Mouse (Mus musculus) cerebellum, adult 2 months (tissue): ENCODE data around the gene Etfa. TPM values are rescaled to one million over a fixed set of nuclear protein-coding genes. Genes with fewer than 3 reads are reported as not detected.

Experiments used
- DNase-seq, 2 experiments: peaks; one replicate each; pipeline ENCODE4 v3.0.0; 2021
- H3K27ac ChIP-seq: fragments of 200-500 bp; 2 replicates; pipeline ENCODE4 v1.5.1; 2012; ENCODE audit warnings: low read length, control low read depth, inconsistent platforms; ENCODE audit not compliant: insufficient read depth
- H3K27me3 ChIP-seq: fragments of 200-500 bp; 2 replicates; pipeline ENCODE4 v1.6.1; 2012; ENCODE audit warnings: inconsistent platforms, mild to moderate bottlenecking, low read length, moderate library complexity; ENCODE audit not compliant: control insufficient read depth, insufficient read depth
- H3K4me1 ChIP-seq: fragments of 200-500 bp; 2 replicates; pipeline ENCODE4 v1.6.1; 2011; ENCODE audit warnings: low read length; ENCODE audit not compliant: control insufficient read depth, insufficient read depth
- H3K4me3 ChIP-seq: fragments of 200-500 bp; replicated peaks from 2 replicates; pipeline ENCODE3; 2011; ENCODE audit warnings: mild to moderate bottlenecking, low read depth, low read length, control low read depth; ENCODE audit not compliant: insufficient read depth
- CTCF ChIP-seq: fragments of 200-500 bp; IDR thresholded peaks from 2 replicates; pipeline ENCODE4 v1.5.1; 2011; ENCODE audit warnings: low read depth, mild to moderate bottlenecking, control low read depth, low read length, moderate library complexity, borderline replicate concordance; ENCODE audit not compliant: insufficient read depth
- POLR2A ChIP-seq: fragments of 200-500 bp; IDR thresholded peaks from 2 replicates; pipeline ENCODE4 v1.6.1; 2011; ENCODE audit warnings: low read length, control low read depth, borderline replicate concordance; ENCODE audit not compliant: insufficient read depth
- WGBS: fragments of 180-500 bp; shearing (Covaris S2); methylation state at CpG from one replicate; pipeline ENCODE4 v1.1.7; 2018; 5-methylcytosine and 5-hydroxymethylcytosine counted together
- polyA plus RNA-seq: library from polyadenylated mRNA; depleted of rRNA; stranded (reverse); fragments of >200 nt; gene quantifications from 2 replicates; pipeline ENCODE4 v1.2.3, GENCODE M21; 2012

Etfa gene
- polyA plus RNA-seq, 1 experiment: 62.3 TPM

DNA sequence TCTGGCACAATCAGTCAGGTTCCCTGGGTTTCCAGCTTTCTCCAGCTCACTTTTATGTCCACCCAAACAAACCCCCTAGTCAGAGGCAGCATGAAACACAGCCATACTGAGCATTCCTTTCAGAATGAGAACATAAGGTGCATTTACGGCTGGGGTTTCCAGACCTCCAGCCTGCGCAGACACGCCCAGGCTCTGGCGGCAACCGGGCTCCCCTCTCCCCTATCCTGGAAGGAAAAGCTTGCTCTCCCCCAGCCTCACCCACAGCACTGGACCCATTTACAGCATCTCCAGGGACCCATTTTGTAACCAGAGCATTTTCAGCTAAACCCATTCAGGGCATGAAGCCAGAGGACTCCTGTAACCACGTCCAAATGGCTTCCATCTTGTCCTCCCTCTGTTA is 62.0 kb downstream of the Etfa start:
- WGBS: 81% methylated on average over 6 of the region's 6 CpGs
- TF ChIP-seq CTCF (no peak), POLR2A (no peak)
- no peak for DNase-seq
- Histone ChIP-seq H3K27me3 (no peaks in the 10 kb centered on the region), H3K4me3 (no peak overlapping the region), H3K4me1 (no peaks in the 10 kb centered on the region), H3K27ac (no peak overlapping the region)

DNA sequence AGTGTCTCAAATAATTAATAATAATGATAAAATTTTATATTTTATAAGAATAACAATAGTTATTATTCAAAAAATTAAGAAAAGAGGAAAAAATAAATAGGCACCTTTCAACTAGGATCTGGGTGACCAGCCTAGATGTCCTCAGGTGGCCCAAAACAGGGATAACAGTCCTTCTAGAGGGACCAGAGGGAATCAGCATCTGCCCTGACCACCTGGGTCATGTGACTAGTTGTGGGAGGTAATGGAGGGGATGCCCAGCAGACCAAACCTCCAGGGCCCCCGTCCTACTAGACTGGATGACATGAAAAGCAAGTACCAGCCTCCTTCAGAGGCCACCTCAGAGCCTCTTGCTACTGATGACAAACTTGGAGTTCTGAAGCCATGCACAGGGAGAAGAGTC is 62.9 kb downstream of the Etfa start:
- 79% methylated on average over 1 of the region's 1 CpGs for WGBS
- Histone ChIP-seq H3K27ac (no peak overlapping the region), H3K27me3 (no peaks in the 10 kb centered on the region), H3K4me1 (no peaks in the 10 kb centered on the region), H3K4me3 (no peak overlapping the region)
- TF ChIP-seq POLR2A: no peak
- no peak for DNase-seq

DNA sequence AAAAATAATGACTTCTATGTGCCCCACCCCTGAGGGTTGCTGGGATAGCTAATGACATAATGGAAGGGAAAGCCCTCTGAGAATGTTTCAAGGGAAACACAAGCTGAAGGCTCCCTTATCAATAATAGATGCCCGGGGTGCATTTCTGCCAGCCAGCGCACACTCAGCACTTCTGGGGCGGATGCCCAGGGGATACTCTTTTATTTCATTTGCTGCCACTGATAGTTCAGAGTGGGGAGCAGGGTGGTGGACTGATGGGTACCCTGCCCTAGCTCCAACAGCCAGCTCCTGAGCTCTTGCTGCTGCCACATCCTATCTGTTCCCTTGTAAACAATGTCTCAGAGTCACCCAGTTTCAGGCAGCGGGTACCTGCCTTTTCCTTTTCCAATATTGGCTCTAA is 64.5 kb downstream of the Etfa start:
- no peak overlapping the region for H3K4me3 ChIP-seq
- 89% methylated on average over 4 of the region's 4 CpGs for WGBS
- H3K27ac ChIP-seq: no peak overlapping the region
- no peaks in the 10 kb centered on the region for H3K27me3 ChIP-seq
- no peak for DNase-seq
- H3K4me1 ChIP-seq: no peaks in the 10 kb centered on the region
- TF ChIP-seq CTCF (no peak), POLR2A (no peak)

DNA sequence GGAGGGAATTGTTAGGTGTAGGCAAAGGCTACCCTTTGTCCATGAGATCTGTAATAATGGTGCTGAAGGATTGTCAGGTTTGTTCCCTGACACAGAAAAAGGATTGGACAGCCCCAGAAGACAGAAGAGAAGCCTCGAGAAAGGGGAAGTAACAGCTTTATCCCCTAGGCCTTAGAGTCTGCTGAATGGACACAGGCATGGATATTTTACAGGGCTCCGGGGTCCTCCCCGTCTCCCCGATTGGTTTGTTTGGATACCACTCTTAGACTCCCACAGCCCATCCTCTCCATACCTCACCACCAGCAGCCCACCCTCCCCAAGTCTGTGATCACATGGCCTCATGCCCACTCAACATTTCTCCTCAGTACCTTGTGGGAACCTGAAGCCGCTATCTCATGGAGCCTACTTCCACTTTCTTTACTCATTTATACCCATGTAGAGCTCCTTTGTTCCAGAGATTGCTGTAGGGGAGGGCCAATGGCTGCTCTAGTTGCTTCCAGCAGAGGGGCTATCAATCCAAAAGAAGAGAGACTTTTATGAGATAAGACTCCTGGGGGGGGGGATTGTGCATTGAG is 72.8 kb downstream of the Etfa start:
- 85% methylated on average over 5 of the region's 5 CpGs for WGBS
- no peak overlapping the region for H3K27ac ChIP-seq
- TF ChIP-seq POLR2A: no peak

DNA sequence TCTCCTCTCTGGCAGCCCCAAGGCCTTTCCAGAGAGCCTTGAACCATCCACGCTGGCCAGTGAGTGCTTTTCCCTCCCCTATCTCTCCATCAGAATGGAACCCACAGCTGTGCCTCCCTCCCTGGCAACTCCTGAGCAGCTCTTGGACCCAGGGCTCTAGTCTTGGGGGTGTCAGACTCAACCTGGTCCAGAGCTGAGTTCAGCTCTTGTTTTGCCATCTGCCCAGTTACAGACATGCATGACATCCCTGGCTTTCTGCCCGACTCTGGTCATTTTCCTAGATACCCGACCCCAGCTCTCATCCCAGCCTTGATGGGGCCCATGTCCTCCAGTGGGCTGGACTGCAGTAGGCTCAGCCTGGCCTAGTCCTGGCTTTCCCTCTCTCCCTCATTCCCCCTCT is 73.6 kb downstream of the Etfa start:
- H3K4me3 ChIP-seq: no peak overlapping the region
- peaks cover 16% of the 10 kb centered on the region for H3K4me1 ChIP-seq
- no peak for DNase-seq
- TF ChIP-seq POLR2A: no peak
- TF ChIP-seq CTCF: no peak
- no peak overlapping the region for H3K27ac ChIP-seq
- H3K27me3 ChIP-seq: no peaks in the 10 kb centered on the region
- 19% methylated on average over 3 of the region's 3 CpGs for WGBS

More for the DNA sequence above, 72.8 kb downstream of the Etfa start:
- no peak for DNase-seq
- H3K27me3 ChIP-seq: no peaks in the 10 kb centered on the region
- H3K4me3 ChIP-seq: no peak overlapping the region
- peaks cover 7% of the 10 kb centered on the region for H3K4me1 ChIP-seq

DNA sequence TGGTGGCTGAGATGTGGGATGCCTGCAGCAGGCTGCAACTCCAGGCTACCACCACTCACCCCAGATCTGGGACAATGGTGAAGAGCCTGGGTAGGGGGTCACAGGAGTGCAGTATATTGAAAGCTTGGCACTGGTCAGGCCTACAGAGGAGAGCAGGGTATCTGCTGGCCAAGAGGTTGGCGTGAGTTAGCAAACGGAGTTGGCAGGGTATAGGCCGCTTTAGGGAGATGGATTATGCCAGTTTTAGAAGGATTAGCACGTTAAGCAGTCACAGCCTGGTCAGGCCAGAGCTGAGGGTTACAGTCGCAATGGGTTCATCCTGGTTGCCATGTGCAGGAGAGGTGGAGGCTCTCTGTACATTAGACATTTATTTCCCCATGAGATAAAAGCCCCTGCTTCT is 78.2 kb downstream of the Etfa start:
- Histone ChIP-seq H3K27me3 (no peaks in the 10 kb centered on the region), H3K27ac (no peak overlapping the region), H3K4me1 (peaks cover 34% of the 10 kb centered on the region), H3K4me3 (no peak overlapping the region)
- 15% methylated on average over 5 of the region's 5 CpGs for WGBS
- TF ChIP-seq POLR2A (no peak), CTCF (no peak)
- no peak for DNase-seq

DNA sequence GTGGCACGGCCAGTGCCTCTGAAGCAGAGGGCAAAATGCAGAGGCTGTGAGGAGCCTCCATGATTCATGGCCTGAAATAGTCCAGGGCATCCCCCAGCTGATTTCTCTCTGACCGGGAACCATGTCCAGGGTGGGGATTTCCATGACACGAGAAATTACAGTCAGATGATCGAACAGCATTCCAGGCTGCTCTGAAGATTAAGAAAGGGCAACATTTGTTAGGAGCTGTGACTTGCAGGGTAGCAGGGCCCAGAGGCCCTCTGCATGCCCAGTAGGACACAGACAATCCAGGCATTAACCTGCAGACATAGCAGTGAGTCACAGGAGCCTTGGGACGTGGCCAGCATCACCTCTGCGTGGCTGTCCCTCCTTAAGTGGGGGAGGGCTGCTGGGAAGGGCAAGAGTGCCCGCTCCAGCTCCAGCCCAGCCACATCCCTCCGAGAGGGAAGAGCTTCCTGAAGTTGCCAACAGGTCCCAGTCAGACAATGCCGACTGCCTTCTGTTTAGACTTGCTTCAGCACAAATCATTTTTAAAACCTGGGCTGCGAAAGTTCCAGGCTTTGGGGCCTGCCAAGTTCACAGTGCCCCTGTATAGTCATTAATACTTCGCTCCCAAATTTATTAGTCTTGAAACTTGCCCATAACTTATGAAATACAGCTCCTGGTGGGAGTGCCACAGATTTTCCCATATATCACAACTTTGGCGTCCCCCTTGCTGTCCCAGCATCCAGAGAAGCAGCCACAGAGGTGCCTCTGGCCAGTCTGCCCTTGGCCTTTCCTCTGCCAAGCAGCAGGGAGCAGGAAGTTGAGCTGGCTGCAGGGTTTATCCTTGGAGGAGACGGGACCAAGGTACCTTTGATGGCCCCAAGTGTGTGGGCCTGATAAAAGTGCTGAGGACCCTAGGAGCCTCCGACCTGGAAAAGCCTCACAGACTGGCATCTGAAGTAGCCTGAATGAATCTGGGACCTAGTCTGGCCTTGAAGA is 79.4 kb downstream of the Etfa start:
- no peaks in the 10 kb centered on the region for H3K27me3 ChIP-seq
- no peak for TF ChIP-seq POLR2A
- TF ChIP-seq CTCF: no peak
- peaks cover 34% of the 10 kb centered on the region for H3K4me1 ChIP-seq
- no peak overlapping the region for H3K4me3 ChIP-seq
- DNase-seq: peak; percentile 50 to 54
- peak overlapping the region; percentile 36; the same call in 1 of the 2 replicates for H3K27ac ChIP-seq
- WGBS: 42% methylated on average over 14 of the region's 14 CpGs

DNA sequence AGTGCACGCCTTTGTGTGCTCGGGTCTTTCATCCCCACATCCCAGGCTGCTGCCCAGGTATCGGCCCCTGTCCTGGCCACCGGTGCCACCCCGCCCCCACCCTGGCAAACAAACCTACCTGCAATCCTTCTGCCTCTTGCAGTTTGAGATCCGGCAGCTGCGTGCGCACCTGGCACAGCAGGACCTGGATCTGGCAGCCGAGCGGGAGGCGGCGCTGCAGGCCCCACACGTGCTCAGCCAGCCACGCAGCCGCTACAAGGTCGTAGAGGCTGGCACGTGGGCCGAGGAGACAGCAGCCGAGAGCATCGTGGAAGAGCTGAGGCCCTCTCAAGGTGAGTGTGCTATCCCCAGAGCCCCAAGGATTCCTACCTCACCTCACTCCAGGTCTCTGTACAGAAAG is 81.9 kb downstream of the Etfa start:
- Histone ChIP-seq H3K27me3 (no peaks in the 10 kb centered on the region), H3K27ac (no peak overlapping the region), H3K4me3 (no peak overlapping the region), H3K4me1 (peaks cover 38% of the 10 kb centered on the region)
- TF ChIP-seq POLR2A (no peak), CTCF (no peak)
- no peak for DNase-seq
- 31% methylated on average over 20 of the region's 20 CpGs for WGBS
